Mouse (Mus musculus) adrenal gland, adult 8-10 months (tissue): ENCODE results near the gene Ifit3b. TPM values are rescaled to one million over a fixed set of nuclear protein-coding genes. Genes with fewer than 3 reads are reported as not detected.
"Not testable (repeated sequence)": the region's sequence is repeated elsewhere in the genome, so short reads cannot be mapped to it uniquely, and the experiment has no call there.

ENCODE experiments used
- DNase-seq: peaks from one replicate; pipeline ENCODE4 v3.0.0; 2022
- total RNA-seq, 4 experiments: library from RNA; stranded (reverse); gene quantifications; 2 replicates each; pipeline ENCODE4 v1.2.4; 2022

The Ifit3b gene
- 1 to 10 TPM; 2.6 to 7.4 (median 5.4) TPM for total RNA-seq

DNA sequence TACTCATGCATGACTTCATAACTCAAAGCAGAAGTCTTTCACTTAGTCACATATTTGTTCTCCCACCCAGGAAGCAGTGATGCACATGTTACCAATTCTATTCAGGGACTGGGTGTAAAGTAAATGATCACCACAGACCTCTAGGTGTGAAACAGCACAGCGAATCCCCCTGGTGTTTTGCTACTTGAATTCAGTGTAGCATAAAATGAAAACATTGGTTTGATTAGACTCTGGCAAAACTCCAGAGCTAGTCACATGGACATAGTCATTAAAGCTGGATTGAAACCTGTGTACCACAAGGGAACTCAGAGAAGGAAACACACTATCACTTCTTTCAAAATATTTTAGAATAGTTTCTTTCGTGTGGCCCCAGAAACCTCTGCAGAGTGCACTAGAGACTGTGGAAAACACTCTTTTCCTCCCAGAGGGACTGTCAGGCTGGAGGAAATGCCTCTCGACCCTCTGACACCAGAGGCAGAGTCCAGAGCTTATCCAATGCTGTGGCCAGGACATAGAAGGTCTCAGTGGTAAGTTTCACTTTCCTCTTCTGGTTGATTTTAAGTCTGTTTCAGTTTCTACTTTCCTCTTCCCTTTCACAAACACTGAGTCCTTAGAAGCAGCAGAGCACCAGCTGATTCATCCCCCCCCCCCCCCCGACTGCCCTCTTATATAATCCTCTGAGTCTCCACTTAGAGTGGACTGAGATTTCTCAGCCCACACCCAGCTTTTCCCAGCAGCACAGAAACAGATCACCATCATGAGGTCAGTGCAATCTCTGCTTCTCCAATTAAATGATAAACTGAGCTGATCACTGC, at the start of gene Ifit3b:
TSS of gene Ifit3b (plus strand) at position 734 of the 815 bp plus-strand sequence.
- DNase-seq: peak; percentile 40

- DNase-seq: no peak
These were observed 45.2 kb upstream of the Ifit3b start for GRCm38 (mm10) chr19:34562556-34562955.

DNA sequence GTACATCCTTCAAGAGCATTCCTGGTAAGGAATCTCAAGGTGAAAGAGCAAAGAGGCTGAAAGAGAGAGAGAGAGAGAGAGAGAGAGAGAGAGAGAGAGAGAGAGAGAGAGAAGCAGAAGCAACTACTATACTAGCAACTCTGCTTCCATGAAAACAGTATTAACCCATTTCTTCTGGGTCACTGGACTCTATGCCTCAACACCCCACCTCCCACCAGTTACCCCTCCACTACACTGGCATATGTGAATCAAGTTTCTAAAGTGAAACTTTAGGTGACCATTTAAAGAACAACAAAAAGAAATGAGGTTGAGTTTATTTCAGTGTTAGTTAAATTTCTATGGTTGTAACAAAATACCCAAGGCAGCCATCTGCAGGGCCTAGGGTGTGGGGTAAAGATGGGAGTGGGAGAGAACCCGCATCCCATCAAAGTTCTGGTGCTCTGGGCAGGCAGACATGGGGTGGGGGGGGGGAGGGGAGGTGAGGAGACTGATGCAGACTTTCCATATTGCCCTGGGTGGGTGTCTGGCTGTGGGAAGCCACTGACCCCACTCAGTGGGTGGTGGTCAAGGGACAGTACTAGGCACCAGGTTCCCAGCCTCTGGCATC, 41.5 kb upstream of the Ifit3b start:
- DNase-seq: no peak

DNA sequence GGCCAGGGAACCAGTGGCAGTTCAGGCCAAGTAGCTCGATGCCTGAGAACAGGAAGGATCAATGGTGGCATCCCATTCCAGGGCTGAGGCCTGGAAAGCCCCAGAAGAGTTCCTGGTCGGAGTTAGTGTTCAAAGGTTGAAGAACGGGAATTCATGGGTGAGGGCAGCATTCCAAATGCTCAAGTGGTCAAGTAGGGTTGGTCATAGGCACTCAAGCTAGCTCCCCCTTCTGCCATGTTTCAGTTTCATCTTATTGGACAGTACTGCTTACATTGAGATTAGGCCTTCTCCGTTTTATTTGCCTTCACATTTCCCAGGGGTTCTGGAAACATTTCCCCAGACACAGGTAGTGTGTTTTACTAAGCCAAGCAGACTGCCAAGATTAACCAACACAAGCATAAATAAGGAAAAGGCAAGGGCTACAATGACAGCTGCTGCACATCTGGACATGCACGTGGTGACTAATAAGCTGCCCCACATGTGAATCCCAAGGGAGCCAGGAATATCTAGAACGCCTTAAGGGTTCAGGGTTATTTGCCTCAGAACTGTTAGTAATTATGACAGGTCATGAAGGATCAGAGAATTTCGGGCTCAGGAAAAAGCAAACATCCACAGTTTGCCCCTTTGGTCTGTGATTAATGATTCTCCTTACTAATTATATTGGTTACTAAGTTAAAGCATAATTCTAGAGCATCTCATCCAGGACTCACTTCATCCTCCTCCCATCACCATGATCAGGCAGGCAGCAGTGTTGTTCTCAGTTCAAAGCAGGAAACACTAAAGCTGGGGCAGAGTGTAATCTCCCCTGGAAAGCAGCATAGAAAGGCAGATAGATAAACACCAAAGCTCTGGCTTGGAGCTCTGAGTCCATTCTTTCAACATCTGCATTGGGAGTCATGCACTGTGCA, 38.5 kb upstream of the Ifit3b start:
- no peak for DNase-seq

- no peak for DNase-seq
These were observed 37.8 kb upstream of the Ifit3b start for GRCm38 (mm10) chr19:34569896-34570476.

DNA sequence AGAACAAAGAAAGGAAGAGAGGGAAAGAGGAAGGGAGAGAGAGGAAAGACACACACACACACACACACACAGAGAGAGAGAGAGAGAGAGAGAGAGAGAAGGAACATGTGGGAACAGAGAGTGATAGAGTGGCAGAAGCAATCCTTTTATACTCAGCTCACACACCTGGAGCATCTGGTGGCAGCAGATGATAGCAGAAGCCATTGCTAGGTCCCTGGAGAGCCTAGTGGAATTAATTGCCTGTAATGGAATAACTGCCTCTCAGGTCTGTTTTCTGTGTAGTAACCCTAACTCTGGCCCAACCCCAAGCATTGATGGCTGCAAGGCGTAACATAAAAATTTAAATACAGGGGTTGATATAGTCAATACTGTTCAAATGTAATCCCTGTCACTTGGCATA, 36.7 kb upstream of the Ifit3b start:
- DNase-seq: no peak

- no peak for DNase-seq
These were observed 34.1 kb upstream of the Ifit3b start for GRCm38 (mm10) chr19:34573650-34574049.

- DNase-seq: no peak
These were observed 30.6 kb upstream of the Ifit3b start for GRCm38 (mm10) chr19:34577121-34577520.

GRCm38 (mm10) chr19:34582696-34583095, 25.1 kb upstream of the Ifit3b start:
- not testable (repeated sequence) for DNase-seq

DNA sequence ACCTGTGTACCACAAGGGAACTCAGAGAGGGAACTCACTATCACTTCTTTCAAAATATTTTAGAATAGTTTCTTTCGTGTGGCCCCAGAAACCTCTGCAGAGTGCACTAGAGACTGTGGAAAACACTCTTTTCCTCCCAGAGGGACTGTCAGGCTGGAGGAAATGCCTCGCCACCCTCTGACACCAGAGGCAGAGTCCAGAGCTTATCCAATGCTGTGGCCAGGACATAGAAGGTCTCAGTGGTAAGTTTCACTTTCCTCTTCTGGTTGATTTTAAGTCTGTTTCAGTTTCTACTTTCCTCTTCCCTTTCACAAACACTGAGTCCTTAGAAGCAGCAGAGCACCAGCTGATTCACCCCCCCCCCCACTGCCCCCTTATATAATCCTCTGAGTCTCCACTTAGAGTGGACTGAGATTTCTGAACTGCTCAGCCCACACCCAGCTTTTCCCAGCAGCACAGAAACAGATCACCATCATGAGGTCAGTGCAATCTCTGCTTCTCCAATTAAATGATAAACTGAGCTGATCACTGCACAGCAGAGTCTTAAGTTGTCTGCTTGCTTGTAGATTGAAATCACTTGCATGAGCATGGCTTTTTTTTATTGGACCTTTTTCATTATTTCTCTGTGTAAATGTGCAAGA, 24.5 kb upstream of the Ifit3b start, which contains the start of gene Ifit3:
TSS of gene Ifit3 (plus strand) at position 406 of the 641 bp plus-strand sequence.
- not testable (repeated sequence) for DNase-seq

DNA sequence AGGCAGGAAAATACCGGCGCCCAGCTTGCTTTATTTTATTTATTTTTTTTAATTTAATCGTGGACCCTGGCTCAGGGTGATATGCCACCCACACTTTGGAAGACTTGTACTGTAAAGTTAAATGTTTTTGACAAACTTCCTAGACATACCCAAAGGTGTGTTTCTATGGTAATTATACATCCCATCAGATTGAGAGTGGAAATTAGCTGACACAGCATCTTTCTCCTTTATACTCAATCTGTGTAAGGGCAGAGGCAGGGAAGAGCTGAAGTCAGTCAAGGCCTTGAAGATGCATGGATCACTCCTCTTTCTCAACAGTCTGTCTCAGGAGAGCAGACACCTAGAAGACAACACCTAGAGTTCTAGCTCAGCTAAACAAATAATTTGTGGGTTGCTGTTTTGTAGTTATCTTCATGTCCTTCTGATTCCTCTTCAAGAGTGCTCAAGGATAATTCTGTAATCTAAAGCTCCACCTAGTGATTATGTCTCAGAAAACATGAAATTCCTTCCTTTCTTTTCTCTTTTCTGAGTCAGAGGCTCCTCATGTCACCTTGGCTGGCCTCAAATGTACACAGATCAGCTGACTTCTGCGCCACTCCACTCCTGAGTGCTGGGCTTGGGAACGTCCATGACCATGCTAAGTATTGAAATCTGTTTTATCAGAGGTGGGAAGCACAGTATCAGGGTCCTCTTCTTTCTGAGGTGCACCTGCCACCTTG, 21.9 kb upstream of the Ifit3b start:
- DNase-seq: not testable (repeated sequence)

DNA sequence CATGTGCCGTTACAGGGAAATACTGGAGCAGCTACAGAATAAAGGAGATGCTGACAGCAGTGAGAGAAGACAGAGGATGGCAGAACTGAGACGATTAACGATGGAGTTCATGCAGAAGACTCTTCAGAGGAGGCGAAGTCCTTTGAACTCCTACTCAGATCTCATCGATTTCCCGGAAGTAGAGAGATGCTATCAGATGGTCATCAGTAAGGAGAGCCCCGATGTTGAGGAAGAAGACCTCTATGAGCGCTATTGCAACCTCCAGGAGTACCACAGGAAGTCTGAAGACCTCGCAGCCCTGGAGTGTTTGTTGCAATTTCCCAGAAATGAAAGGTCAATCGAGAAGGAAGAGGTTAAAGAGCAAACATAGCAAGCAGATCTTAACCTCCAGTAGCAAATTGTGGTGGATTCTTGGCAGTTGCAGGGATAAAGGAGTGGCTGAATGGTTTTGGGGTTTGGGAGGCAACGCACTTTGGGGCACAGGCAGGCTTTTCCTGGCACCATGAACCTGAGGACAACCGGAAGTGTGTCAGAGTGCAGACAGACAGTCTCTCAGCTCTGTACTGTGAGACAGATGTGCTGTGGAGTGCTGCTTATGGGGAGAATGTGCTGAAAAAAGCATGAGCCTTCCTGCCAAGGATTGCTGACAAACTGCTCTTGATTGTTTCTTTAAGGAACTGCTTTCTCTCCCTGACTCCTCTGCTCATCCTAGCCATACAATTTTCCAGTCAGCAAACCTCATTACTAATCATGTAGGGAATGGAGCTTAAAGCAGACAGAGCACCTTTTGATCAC, 19.7 kb upstream of the Ifit3b start:
- DNase-seq: not testable (repeated sequence)

DNA sequence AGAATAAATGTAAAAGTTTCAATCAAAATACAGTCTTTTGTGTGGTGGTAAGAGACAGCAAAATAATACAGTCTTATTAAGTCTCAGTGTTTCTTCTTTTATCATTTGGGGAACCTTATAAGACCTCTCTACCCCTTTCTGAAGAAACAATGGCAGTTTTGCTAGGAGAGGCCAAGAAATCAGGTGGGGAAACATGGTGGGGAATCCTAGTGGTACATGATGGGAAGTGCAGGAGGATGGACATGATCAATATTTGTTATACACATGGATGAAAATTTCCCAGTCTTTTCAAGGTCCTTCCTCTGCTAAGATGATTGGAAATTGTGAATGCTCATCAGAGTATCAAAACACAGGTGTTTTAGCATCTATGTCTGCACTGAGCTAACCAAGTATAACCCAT, 18.8 kb upstream of the Ifit3b start:
- no peak for DNase-seq

GRCm38 (mm10) chr19:34593456-34593855, 14.3 kb upstream of the Ifit3b start:
- no peak for DNase-seq

DNA sequence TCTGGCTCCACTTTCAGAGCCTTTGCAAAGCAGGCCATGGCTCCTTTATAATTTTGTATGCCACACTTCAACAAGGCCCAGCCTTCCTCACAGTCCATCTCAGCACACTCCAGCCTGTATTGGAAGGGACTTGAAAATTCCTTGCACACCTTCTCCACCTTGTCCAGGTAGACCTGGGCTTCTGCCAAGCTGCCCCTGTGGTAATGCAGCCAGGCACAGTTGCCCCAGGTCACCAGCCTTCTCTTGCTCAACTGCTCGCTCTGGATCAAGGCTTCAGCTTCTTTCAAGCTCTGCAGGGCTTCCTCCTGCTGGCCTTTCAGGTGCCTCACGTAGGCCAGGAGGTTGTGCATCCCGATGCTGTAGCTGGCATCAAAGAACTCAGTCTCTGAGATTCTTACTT, 13.2 kb upstream of the Ifit3b start:
- not testable (repeated sequence) for DNase-seq

DNA sequence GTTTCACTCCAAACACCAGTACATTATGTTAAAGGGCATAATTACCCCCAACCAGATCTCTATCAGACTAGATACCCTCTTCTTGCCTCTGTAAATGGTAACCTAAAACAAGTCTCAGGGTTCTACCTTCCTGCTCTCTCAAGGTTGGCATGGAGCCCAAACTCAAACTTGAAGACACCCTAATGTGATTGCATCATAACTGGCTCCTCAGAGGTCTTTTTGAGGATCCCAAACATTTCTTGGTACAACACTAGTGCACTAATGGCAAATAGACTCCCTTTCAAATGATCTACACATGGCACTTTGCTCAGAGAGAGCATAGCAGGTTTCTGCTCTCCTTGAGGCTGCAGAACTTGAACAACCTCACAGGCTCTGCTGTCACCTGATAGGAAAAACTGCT, 11.0 kb upstream of the Ifit3b start:
- no peak for DNase-seq

DNA sequence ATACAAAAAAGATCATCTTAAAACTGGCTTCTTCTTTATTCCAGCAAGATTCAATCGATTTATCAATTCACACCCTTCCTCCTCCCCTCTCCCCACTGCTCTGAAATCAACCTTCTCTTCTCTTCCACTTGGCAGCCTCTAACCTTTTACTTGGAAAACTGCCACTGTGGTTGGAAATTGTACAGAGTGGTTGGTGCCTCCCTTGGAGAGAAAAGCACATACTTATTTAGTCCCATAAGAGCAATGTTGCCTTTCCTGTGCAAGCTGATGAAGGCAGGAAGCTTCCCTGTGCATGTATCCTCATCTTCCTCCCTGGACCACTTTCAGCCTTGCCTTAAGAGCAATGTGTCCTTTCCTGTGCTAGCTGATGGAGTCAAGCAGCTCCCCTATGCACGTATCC, 9.4 kb upstream of the Ifit3b start:
- peak; percentile 46 for DNase-seq

DNA sequence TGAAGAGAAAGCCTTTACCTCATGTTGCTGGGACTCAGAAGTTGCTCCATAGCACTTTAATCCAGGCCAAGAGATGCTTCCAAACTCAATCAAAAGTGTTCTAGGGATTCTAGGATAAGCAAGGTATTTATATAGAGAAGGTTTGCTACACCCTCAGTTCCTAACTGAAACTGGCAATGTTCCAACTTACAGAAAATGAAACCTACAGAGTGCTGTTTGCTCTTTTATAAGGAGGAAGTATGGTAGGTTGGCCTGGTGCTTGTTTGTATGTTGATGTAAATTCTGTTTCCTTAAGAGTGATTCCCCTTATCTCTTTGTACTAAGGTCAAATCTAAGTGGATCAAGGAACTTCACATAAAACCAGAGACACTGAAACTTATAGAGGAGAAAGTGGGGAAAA, 8.5 kb upstream of the Ifit3b start:
- DNase-seq: not testable (repeated sequence)

DNA sequence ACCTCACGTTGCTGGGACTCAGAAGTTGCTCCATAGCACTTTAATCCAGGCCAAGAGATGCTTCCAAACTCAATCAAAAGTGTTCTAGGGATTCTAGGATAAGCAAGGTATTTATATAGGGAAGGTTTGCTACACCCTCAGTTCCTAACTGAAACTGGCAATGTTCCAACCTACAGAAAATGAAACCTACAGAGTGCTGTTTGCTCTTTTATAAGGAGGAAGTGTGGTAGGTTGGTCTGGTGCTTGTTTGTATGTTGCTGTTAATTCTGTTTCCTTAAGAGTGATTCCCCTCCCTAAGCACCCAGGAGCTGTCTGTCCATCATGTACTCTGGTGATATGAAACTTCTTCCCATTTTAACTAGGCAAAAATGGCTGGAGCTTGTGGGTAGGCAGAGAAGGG, 5.9 kb upstream of the Ifit3b start, which contains the start of gene Ifit1bl1:
TSS of gene Ifit1bl1 (minus strand) at position 69 of the 400 bp plus-strand sequence.
- not testable (repeated sequence) for DNase-seq

DNA sequence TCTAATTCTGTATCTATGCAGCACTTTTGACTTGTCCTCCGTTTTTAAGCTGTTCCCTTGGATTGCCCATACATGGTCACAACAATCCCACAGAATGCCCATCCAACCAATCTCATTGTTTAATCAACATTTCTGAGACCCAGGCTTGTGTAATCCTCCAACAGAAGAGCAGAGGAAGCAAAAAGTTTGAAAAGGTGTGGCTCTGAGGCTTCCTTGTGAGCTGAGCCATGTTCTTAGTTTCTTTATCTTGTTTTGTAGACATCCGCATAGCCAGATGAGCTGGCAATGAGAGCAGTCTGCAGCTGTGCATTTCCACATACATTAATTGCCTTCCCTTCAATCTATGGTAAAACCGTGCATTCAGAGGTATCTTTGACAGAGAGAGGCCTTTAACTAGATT, 2.3 kb upstream of the Ifit3b start:
- DNase-seq: no peak
